Mouse (Mus musculus) small intestine, adult 2 months (tissue): ENCODE results near the gene Adamtsl5.

ENCODE experiments used
- CTCF ChIP-seq: fragments of 200-500 bp; IDR thresholded peaks from 2 replicates; pipeline ENCODE4 v1.5.1; 2012; ENCODE audit warnings: low read depth, mild to moderate bottlenecking, control low read depth, inconsistent platforms, low read length, moderate library complexity, mixed read lengths; ENCODE audit not compliant: insufficient replicate concordance, insufficient read length; ENCODE audit errors: extremely low read depth
- POLR2A ChIP-seq: fragments of 200-500 bp; IDR thresholded peaks from 2 replicates; pipeline ENCODE4 v1.6.1; 2012; ENCODE audit warnings: low read depth, mild to moderate bottlenecking, control low read depth, inconsistent platforms, low read length, moderate library complexity

DNA sequence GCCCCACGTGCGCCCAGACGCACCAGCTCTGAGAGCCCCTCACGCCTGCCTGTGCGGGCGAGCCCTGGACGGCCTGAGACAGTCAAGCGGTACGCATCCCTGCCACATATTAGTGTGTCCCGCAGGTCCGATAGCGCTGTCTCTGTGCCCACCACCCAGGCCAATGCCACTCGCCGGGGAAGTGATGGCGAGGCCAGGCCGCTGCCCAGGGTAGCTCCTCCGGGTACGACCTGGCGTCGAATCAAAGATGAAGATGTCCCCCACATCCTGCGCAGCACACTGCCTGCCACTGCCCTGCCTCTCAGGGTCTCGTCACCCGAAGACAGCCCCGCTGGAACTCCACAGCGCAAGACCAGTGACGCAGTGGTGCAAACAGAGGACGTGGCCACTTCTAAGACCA lies 32.9 kb downstream of the Adamtsl5 start:
- TF ChIP-seq CTCF, result no peak
- no peak for TF ChIP-seq POLR2A
